Mouse (Mus musculus) frontal cortex, adult 2 months (tissue): Measurements from ENCODE around the gene Serpinb1a. TPM values are rescaled to one million over a fixed set of nuclear protein-coding genes. Genes with fewer than 3 reads are reported as not detected.

ENCODE experiments used
- DNase-seq, 2 experiments: peaks; one replicate each; pipeline ENCODE4 v3.0.0; 2022; ENCODE audit warnings: low spot score in 1 of 2; ENCODE audit errors: extremely low spot score in 1 of 2
- polyA plus RNA-seq: library from polyadenylated mRNA; depleted of rRNA; stranded (reverse); fragments of >200 nt; gene quantifications from 2 replicates; pipeline ENCODE4 v1.2.3, GENCODE M21; 2012

The Serpinb1a gene
- polyA plus RNA-seq, 1 experiment = 10.1 TPM

DNA sequence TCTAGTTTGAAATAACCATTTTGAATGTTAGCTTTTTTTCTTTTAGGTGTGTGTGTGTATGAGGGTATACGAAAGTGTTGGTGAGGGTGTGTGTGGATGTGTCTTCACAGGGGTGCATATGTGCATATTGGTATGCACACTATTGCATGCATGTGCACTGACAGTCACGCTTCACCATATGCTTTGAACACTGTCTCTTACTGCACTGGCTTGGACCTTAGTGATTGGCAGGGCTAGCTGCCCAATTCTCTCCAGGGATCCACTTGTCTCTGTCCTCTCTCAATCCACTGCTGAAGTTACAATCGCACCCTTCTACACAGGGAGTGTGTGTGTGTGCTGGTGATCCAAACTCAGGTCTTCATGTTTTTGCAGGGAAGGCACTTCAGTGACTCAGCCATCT is 9.6 kb downstream of the Serpinb1a start:
- DNase-seq = no peak

DNA sequence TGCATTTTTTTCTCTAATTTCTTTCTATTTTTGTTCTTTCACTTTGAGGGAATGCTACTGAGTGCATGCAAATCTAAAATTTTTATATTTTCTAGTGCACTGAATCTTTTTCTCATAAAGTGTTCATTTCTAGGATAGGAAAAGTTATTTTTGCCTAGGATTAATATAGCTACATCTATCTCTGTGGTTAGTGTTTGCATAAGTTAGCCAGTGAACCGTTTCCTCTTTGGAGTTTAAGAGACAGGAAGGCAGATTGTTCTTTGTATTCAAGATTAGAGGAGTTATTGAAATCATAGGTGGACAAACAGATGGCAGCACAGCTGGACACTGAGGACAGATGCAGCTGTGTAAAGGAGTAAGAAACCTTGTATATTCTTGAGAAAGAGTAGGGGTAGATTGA is 11.7 kb downstream of the Serpinb1a start:
- no peak for DNase-seq

- no peak for DNase-seq
Observed at GRCm38 (mm10) chr13:32834513-32834912, 16.5 kb downstream of the Serpinb1a start.

GRCm38 (mm10) chr13:32833237-32833636 is 17.7 kb downstream of the Serpinb1a start:
- DNase-seq = no peak

- no peak for DNase-seq
Observed at GRCm38 (mm10) chr13:32832776-32833175, 18.2 kb downstream of the Serpinb1a start.

GRCm38 (mm10) chr13:32831505-32832273 is 19.3 kb downstream of the Serpinb1a start:
- DNase-seq = no peak

DNA sequence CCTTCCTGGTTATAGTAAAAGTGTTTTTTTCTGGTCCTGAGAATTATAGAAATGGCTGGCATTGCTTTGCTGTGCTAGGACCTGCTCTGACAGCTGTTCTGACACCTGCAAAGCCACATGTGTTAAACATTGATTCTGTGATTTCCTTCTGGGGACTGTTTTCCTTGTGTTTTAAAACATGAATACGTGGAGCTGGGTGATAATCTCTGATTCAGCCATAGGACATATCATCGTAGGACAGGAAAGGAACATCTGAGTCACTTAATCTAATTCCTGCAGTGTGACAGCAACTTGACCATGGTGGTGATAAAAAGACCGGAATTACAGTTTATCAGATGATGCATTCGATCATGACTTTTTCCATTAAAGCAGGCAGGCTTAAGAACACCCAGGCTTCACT is 22.1 kb downstream of the Serpinb1a start:
- no peak for DNase-seq

DNA sequence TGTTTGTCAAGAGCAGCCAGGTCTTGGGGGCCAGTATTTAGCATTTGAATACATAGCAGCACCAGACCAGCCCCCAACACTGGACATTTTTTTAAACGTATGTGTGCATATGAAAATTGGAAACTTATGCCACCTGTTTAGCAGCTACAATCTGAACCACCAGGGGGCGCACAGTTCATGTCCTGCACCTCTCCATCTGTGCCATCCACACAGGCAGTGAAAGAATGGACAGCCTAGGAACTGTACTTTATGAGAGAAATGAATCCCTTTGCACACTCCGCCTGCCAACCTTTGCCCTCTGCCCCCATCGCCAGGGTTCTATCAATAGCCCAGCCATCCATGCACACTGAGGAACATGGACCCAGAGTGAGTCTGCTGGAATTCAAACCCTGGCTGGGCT is 23.0 kb downstream of the Serpinb1a start:
- DNase-seq = peak in 1 of 2 experiments; percentile 73

GRCm38 (mm10) chr13:32827111-32827822 is 23.7 kb downstream of the Serpinb1a start:
- DNase-seq = no peak

DNA sequence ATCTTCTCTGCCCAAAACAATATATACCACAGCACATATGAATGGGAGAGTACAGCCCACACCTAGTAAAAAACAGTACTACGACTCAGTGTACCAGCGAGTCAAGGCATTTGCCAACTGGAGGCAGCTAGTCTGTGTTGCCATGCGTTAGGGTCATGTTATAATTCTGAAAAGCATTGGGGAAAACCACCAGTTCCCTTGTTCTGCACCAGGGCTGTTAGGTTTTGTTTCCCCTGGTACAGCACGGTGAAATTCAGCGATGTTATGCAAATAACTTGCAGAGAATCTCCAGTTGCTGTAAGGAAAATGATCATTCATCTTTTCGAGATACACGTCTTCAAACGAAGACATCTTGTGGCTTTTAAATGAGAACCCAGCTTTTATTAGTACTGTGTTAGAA is 25.4 kb downstream of the Serpinb1a start:
- no peak for DNase-seq

- no peak for DNase-seq
Observed at GRCm38 (mm10) chr13:32824377-32825330, 26.3 kb downstream of the Serpinb1a start.

- DNase-seq = no peak
Observed at GRCm38 (mm10) chr13:32823126-32823525, 27.9 kb downstream of the Serpinb1a start.

GRCm38 (mm10) chr13:32821671-32822070 is 29.3 kb downstream of the Serpinb1a start:
- DNase-seq = no peak

GRCm38 (mm10) chr13:32819926-32820325 is 31.1 kb downstream of the Serpinb1a start:
- no peak for DNase-seq

DNA sequence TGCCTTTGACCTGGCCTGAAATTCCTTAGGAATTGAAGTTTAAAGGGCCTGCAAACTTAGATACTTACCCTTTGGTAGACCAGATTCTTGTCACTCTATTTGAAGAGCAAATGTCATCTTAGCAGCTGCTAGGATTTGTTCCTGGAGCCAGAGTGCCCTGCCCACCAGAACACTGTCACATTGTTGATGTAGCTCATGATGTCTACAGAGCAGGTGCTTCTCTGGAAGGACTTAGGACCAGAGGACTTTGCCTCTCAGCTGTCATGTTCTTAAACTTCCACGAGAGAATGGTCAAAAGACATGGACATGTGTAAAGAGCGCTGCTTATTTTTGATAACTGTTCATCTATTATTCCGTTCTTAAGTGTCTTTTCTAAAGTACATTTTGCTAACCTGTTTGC is 31.7 kb downstream of the Serpinb1a start:
- no peak for DNase-seq

DNA sequence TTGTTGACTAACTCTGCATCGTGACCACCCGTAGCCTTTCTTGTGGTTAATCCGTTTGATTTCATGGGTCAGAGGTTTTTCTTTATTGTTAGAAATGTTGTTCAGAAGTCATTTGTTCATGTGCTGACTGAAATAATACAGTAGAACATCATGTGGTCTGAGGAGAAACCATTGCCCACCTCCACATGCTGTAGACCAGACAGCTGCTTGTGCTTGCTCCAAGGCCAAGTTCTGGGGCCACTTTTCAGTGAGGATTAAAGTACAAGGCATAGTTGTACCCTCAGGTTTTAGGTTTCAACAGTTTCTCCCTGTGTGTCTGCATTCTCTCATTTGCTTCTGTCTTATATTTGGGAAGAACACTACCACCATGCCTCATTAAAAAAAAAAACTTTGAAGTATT is 43.4 kb downstream of the Serpinb1a start:
- no peak for DNase-seq

- no peak for DNase-seq
Observed at GRCm38 (mm10) chr13:32806820-32807219, 44.2 kb downstream of the Serpinb1a start.

DNA sequence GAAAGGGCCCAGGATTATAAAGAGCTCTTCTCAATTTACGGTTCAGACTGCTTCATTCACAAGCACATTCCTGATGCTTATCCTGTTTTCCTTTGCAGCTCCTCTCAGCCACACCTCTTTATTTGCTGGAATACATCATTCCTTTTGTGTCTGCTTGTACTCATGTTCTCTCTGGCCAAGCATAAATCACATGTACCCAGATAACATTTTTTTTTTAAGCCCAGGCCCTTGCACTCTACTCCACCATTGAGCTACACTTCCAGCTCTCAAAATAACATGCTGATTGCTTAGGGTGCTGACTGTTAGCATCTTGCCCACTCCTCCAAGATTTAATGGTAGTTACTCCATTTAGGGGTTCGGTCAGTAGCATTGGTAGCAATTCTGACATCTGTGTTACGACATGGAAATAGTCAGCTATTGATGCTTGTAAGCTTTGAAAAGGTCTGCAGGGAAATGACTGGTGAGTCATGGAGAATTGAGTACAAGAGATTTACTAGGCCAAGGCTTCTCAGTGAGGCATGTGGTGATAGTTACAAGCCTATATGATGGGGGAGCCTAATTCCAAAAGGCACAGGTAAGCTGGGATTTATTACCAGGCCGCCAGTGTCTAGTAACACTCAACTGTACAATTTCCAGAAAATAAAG is 47.2 kb downstream of the Serpinb1a start:
- no peak for DNase-seq

DNA sequence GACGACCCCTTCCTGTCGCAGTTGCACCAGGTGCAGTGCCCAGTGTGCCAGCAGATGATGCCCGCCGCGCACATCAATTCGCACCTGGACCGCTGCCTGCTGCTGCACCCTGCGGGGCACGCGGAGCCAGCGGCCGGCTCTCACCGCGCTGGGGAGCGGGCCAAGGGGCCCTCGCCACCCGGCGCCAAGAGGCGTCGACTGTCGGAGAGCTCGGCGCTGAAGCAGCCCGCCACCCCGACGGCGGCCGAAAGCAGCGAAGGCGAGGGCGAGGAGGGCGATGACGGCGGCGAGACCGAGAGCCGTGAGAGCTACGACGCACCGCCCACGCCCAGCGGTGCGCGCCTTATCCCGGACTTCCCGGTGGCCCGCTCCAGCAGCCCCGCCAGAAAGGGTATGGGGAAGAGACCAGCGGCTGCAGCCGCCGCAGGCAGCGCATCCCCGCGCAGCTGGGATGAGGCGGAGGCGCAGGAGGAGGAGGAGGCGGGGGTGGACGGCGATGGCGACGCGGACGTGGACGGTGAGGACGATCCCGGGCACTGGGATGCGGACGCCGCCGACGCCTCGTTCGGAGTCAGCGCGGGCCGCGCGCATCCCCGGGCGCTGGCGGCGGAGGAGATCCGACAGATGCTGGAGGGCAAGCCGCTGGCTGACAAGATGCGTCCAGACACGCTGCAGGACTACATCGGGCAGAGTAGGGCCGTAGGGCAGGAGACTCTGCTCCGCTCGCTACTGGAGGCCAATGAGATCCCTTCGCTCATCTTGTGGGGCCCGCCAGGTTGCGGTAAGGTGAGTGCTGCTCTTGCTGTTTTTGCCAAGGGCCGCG is 48.5 kb downstream of the Serpinb1a start, which contains the start of gene D930007J09Rik:
D930007J09Rik (minus strand) TSS at position 591 of the 823 bp plus-strand sequence.
- DNase-seq = peak in 1 of 2 experiments; percentile 53
